Mouse (Mus musculus) ES-E14 (cell line): ENCODE measurements at regions not wholly inside any gene's neighbourhood (a gene's known extent, or its start where the extent isn't known, plus 50 kb on each side); places are given as distances from the start of the nearest gene placed in this dataset.

Source experiments
- DNase-seq: peaks from one replicate; pipeline ENCODE4 v3.0.0-alpha.2; 2013; ENCODE audit warnings: low read depth, low spot score
- H3K27ac ChIP-seq: 2 replicates; pipeline ENCODE4 v1.5.1; 2012; ENCODE audit warnings: low read depth, mild to moderate bottlenecking, low read length, moderate library complexity, mixed read lengths; ENCODE audit not compliant: poor library complexity, insufficient read depth, severe bottlenecking
- H3K36me3 ChIP-seq: 2 replicates; pipeline ENCODE4 v1.6.1; 2012; ENCODE audit warnings: mild to moderate bottlenecking, low read length, moderate library complexity, mixed read lengths; ENCODE audit not compliant: control insufficient read depth, poor library complexity, insufficient read depth, severe bottlenecking
- H3K4me1 ChIP-seq, 2 experiments: fragments of 150-350 bp in 1 of 2; sonication (generic) in 1 of 2; 2 replicates each; pipeline ENCODE4 v1.6.1; 2012; ENCODE audit warnings: low read length in 2 of 2, mild to moderate bottlenecking in 1 of 2, mixed read lengths in 1 of 2; ENCODE audit not compliant: control insufficient read depth in 2 of 2, insufficient read depth in 2 of 2, poor library complexity in 1 of 2
- H3K4me3 ChIP-seq, 2 experiments: fragments of 150-350 bp in 1 of 2; sonication (generic) in 1 of 2; 2 replicates each; pipeline ENCODE4 v1.5.1; 2012; ENCODE audit warnings: low read length in 2 of 2, low read depth in 1 of 2, mild to moderate bottlenecking in 1 of 2, mixed read lengths in 1 of 2; ENCODE audit not compliant: insufficient read depth in 1 of 2, poor library complexity in 1 of 2, severe bottlenecking in 1 of 2
- H3K9ac ChIP-seq: 2 replicates; pipeline ENCODE4 v1.6.1; 2012; ENCODE audit warnings: low read depth, mild to moderate bottlenecking, low read length, mixed read lengths; ENCODE audit not compliant: poor library complexity, insufficient read depth, severe bottlenecking
- H3K9me3 ChIP-seq: fragments of 150-350 bp; sonication (generic); 2 replicates; pipeline ENCODE4 v1.6.1; 2012; ENCODE audit warnings: low read depth, mild to moderate bottlenecking, low read length; ENCODE audit not compliant: control insufficient read depth, insufficient read depth
- CHD2 ChIP-seq: IDR thresholded peaks from 2 replicates; pipeline ENCODE4 v1.6.1; 2014; ENCODE audit warnings: mild to moderate bottlenecking, low read depth, low read length, inconsistent platforms
- HCFC1 ChIP-seq: IDR thresholded peaks from 2 replicates; pipeline ENCODE4 v1.6.1; 2012; ENCODE audit warnings: low read length, inconsistent platforms, borderline replicate concordance; ENCODE audit not compliant: insufficient read depth
- MAFK ChIP-seq: IDR thresholded peaks from 2 replicates; pipeline ENCODE4 v1.6.1; 2014; ENCODE audit warnings: mild to moderate bottlenecking, low read depth, low read length, inconsistent platforms; ENCODE audit not compliant: insufficient read depth
- ZC3H11A ChIP-seq: IDR thresholded peaks from 2 replicates; pipeline ENCODE4 v1.6.1; 2012; ENCODE audit warnings: low read depth, mild to moderate bottlenecking, inconsistent platforms, low read length, borderline replicate concordance
- ZNF384 ChIP-seq: IDR thresholded peaks from 2 replicates; pipeline ENCODE4 v1.6.1; 2012; ENCODE audit warnings: low read depth, low read length, inconsistent platforms
- in situ Hi-C, 2 experiments: fragments of 600-800 bp; cut with MboI; formaldehyde crosslinking; loops; one replicate each; pipeline ENCODE4 v1.15.1; 2025; ENCODE audit warnings: low sequenced_read_pairs in 2 of 2, inconsistent platforms in 1 of 2; ENCODE audit not compliant: unreplicated experiment in 2 of 2

GRCm38 (mm10) chr19:36681056-36681455 is 55.4 kb downstream of the Ppp1r3c start:
- DNase-seq: no peak
- Histone ChIP-seq H3K9me3 (no peaks in the 10 kb centered on the region), H3K4me1 (peaks cover 0 to 6% of the 10 kb centered on the region in 2 experiments; a peak in 1 of 4 replicates), H3K27ac (no peak overlapping the region), H3K4me3 (no peak overlapping the region), H3K9ac (no peak overlapping the region), H3K36me3 (no peaks in the 10 kb centered on the region)
- TF ChIP-seq ZNF384: no peak
- TF ChIP-seq HCFC1: no peak
- TF ChIP-seq CHD2: no peak
- TF ChIP-seq ZC3H11A: no peak
- no peak for TF ChIP-seq MAFK
- in situ Hi-C loops: no loop called here

DNA sequence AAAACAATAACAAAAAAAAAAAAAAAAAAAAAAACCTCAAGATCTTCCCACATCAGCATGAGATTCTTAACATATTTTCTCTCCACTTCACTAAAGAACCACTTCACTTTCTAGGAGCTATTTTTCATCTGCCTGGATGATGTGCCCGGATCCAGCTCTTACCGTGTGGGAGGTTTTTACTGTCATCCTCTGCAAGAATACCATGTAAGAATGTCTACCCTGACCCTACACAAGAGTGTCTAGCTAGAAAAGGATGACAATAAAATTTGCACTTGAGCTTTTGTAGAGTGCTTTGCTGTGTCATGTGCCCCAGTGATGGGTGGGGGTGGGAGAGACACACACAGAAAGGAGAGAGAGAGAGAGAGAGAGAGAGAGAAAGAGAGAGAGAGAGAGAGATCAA is 56.1 kb downstream of the Ppp1r3c start:
- no peak overlapping the region for H3K4me3 ChIP-seq
- TF ChIP-seq ZNF384 (no peak), HCFC1 (no peak), CHD2 (no peak), MAFK (no peak), ZC3H11A (no peak)
- in situ Hi-C loops: no loop called here
- H3K4me1 ChIP-seq: peaks cover 0 to 6% of the 10 kb centered on the region in 2 experiments; a peak in 1 of 4 replicates
- H3K9me3 ChIP-seq: no peaks in the 10 kb centered on the region
- no peak for DNase-seq
- no peak overlapping the region for H3K27ac ChIP-seq
- H3K9ac ChIP-seq: no peak overlapping the region
- no peaks in the 10 kb centered on the region for H3K36me3 ChIP-seq

GRCm38 (mm10) chr19:36679028-36679820 is 57.2 kb downstream of the Ppp1r3c start:
- Histone ChIP-seq H3K27ac (no peak overlapping the region), H3K4me1 (peaks cover 0 to 6% of the 10 kb centered on the region in 2 experiments; a peak in 1 of 4 replicates), H3K9me3 (no peaks in the 10 kb centered on the region), H3K4me3 (no peak overlapping the region), H3K9ac (no peak overlapping the region), H3K36me3 (no peaks in the 10 kb centered on the region)
- DNase-seq: no peak
- no peak for TF ChIP-seq CHD2
- no peak for TF ChIP-seq HCFC1
- TF ChIP-seq ZC3H11A: no peak
- no peak for TF ChIP-seq MAFK
- TF ChIP-seq ZNF384: no peak
- in situ Hi-C loops: no loop called here

DNA sequence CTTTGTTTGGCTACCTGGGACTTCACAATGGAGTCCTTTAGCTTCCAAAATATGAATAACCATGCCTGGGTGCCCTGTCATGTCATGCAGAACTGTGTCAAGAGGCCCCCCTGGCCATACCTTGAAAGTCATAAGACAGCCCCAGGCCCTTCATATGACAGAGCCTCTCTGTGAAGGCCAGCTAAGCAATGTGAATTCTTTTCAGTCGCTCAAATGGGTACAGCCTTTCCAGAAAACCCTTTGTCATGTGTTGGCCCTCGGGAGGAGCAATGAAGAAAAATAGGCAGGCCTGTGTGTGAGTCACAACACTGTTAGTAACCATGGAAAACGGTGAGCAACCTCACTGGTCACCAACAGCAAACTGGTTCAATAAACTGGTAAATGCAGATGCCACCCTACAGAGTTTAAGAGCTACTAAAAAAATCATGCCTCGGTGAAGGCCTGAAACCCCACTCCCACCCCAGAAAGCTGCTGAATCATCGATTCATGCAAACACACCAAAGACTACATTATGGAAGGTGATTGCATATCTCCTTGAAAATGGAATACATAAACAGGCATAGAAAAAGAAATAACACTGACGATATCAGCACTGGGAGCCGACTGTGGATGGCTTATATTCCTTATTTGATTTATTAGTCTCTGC is 57.9 kb downstream of the Ppp1r3c start:
- no peak for DNase-seq
- TF ChIP-seq ZNF384 (no peak), MAFK (peak; percentile 71), ZC3H11A (no peak), HCFC1 (no peak), CHD2 (no peak)
- peaks cover 0 to 6% of the 10 kb centered on the region in 2 experiments; a peak in 1 of 4 replicates for H3K4me1 ChIP-seq
- no peak overlapping the region for H3K27ac ChIP-seq
- H3K9ac ChIP-seq: no peak overlapping the region
- no peaks in the 10 kb centered on the region for H3K36me3 ChIP-seq
- H3K9me3 ChIP-seq: no peaks in the 10 kb centered on the region
- in situ Hi-C loops: no loop called here
- H3K4me3 ChIP-seq: no peak overlapping the region
